Mouse (Mus musculus): ENCODE measurements around the gene Map7d3. TPM values are rescaled to one million over a fixed set of nuclear protein-coding genes. Genes with fewer than 3 reads are reported as not detected.

Gene Map7d3
- polyA plus RNA-seq, 1 experiment from 2014 or later, result 0.45 TPM

- Histone ChIP-seq H3K4me3 (no peak overlapping the region), H3K4me2 (no peak overlapping the region), H3K9me3 (no peaks in the 10 kb centered on the region), H3K4me1 (no peaks in the 10 kb centered on the region), H3K36me3 (replicated peaks) (no peaks in the 10 kb centered on the region), H3K27ac (no peak overlapping the region), H3K9ac (no peak overlapping the region), H3K27me3 (replicated peaks) (no peaks in the 10 kb centered on the region)
- no peak for ATAC-seq (replicated peaks)
These were observed 52.3 kb downstream of the Map7d3 start for GRCm38 (mm10) chrX:56769838-56770237.

GRCm38 (mm10) chrX:56760257-56760760 lies 61.8 kb downstream of the Map7d3 start:
- no peak overlapping the region for H3K9ac ChIP-seq
- WGBS, result 89% methylated on average over 3 of the region's 3 CpGs
- no peaks in the 10 kb centered on the region for H3K9me3 ChIP-seq
- H3K27me3 ChIP-seq (replicated peaks), result no peaks in the 10 kb centered on the region
- no peak overlapping the region for H3K4me3 ChIP-seq
- H3K36me3 ChIP-seq (replicated peaks), result no peaks in the 10 kb centered on the region
- no peak for ATAC-seq (replicated peaks)
- H3K4me2 ChIP-seq, result no peak overlapping the region
- H3K4me1 ChIP-seq, result no peaks in the 10 kb centered on the region
- no peak overlapping the region for H3K27ac ChIP-seq

- no peaks in the 10 kb centered on the region for H3K36me3 ChIP-seq (replicated peaks)
- no peak overlapping the region for H3K4me3 ChIP-seq
- no peak overlapping the region for H3K9ac ChIP-seq
- no peaks in the 10 kb centered on the region for H3K4me1 ChIP-seq
- no peak overlapping the region for H3K4me2 ChIP-seq
- no peak overlapping the region for H3K27ac ChIP-seq
- H3K9me3 ChIP-seq, result no peaks in the 10 kb centered on the region
- 78% methylated on average over 7 of the region's 7 CpGs for WGBS
- no peaks in the 10 kb centered on the region for H3K27me3 ChIP-seq (replicated peaks)
- no peak for ATAC-seq (replicated peaks)
These were observed 65.8 kb downstream of the Map7d3 start for GRCm38 (mm10) chrX:56756352-56756751.

- no peak for ATAC-seq (replicated peaks)
- WGBS, result 46% methylated on average over 2 of the region's 2 CpGs
These were observed 66.5 kb downstream of the Map7d3 start for GRCm38 (mm10) chrX:56755646-56756045.

GRCm38 (mm10) chrX:56753317-56754289 lies 68.5 kb downstream of the Map7d3 start:
- WGBS, result 75% methylated on average over 8 of the region's 8 CpGs
- no peak for ATAC-seq (replicated peaks)
- H3K9me3 ChIP-seq, result no peaks in the 10 kb centered on the region
- no peak overlapping the region for H3K4me3 ChIP-seq
- no peaks in the 10 kb centered on the region for H3K4me1 ChIP-seq
- no peak overlapping the region for H3K4me2 ChIP-seq
- no peak overlapping the region for H3K27ac ChIP-seq
- no peaks in the 10 kb centered on the region for H3K36me3 ChIP-seq (replicated peaks)
- no peaks in the 10 kb centered on the region for H3K27me3 ChIP-seq (replicated peaks)
- no peak overlapping the region for H3K9ac ChIP-seq

More at GRCm38 (mm10) chrX:56755646-56756045, 66.5 kb downstream of the Map7d3 start:
- Histone ChIP-seq H3K4me3 (no peak overlapping the region), H3K36me3 (replicated peaks) (no peaks in the 10 kb centered on the region), H3K4me2 (no peak overlapping the region), H3K9ac (no peak overlapping the region), H3K27ac (no peak overlapping the region), H3K27me3 (replicated peaks) (no peaks in the 10 kb centered on the region), H3K9me3 (no peaks in the 10 kb centered on the region), H3K4me1 (no peaks in the 10 kb centered on the region)

- ATAC-seq (replicated peaks), result no peak
- Histone ChIP-seq H3K27me3 (replicated peaks) (no peaks in the 10 kb centered on the region), H3K4me2 (no peak overlapping the region), H3K36me3 (replicated peaks) (no peaks in the 10 kb centered on the region), H3K4me1 (no peaks in the 10 kb centered on the region), H3K9me3 (no peaks in the 10 kb centered on the region), H3K27ac (no peak overlapping the region), H3K4me3 (no peak overlapping the region), H3K9ac (no peak overlapping the region)
- WGBS, result 77% methylated on average over 6 of the region's 6 CpGs
These were observed 70.0 kb downstream of the Map7d3 start for GRCm38 (mm10) chrX:56752144-56752543.

GRCm38 (mm10) chrX:56751536-56751935 lies 70.6 kb downstream of the Map7d3 start:
- H3K4me3 ChIP-seq, result no peak overlapping the region
- no peak for ATAC-seq (replicated peaks)
- no peak overlapping the region for H3K9ac ChIP-seq
- H3K4me1 ChIP-seq, result no peaks in the 10 kb centered on the region
- no peaks in the 10 kb centered on the region for H3K9me3 ChIP-seq
- H3K27ac ChIP-seq, result no peak overlapping the region
- no peaks in the 10 kb centered on the region for H3K36me3 ChIP-seq (replicated peaks)
- H3K27me3 ChIP-seq (replicated peaks), result no peaks in the 10 kb centered on the region
- H3K4me2 ChIP-seq, result no peak overlapping the region
- 58% methylated on average over 4 of the region's 4 CpGs for WGBS

Other genes starting within 250 kb of the Map7d3 start
- gene Mmgt1, start 224.3 kb downstream of the Map7d3 start, polyA plus RNA-seq (2015; fragmentation: Nextera tagmentation; extraction: Ambion mirVana), result 55.3 and 57.9 TPM in 2 replicates
- gene Slc9a6, start 212.6 kb downstream of the Map7d3 start, polyA plus RNA-seq (2015; fragmentation: Nextera tagmentation; extraction: Ambion mirVana), result 68.0 and 73.9 TPM in 2 replicates
- gene Fhl1, start 90.5 kb downstream of the Map7d3 start, polyA plus RNA-seq (2015; fragmentation: Nextera tagmentation; extraction: Ambion mirVana), result 172 and 177 TPM in 2 replicates
- gene Adgrg4, start 47.8 kb upstream of the Map7d3 start, polyA plus RNA-seq (2015; fragmentation: Nextera tagmentation; extraction: Ambion mirVana), result not detected in 2 replicates
- 0.09 and 0.22 TPM in 2 replicates for gene Brs3, start 220.7 kb upstream of the Map7d3 start, polyA plus RNA-seq (2015; fragmentation: Nextera tagmentation; extraction: Ambion mirVana)
- gene Htatsf1, start 231.3 kb upstream of the Map7d3 start, polyA plus RNA-seq (2015; fragmentation: Nextera tagmentation; extraction: Ambion mirVana), result 93.8 and 95.4 TPM in 2 replicates